Mouse (Mus musculus): ENCODE results near the gene Ranbp10. TPM values are rescaled to one million over a fixed set of nuclear protein-coding genes. Genes with fewer than 3 reads are reported as not detected.

Ranbp10 gene
- polyA plus RNA-seq, 1 experiment from 2014 or later: 8.9 TPM

DNA sequence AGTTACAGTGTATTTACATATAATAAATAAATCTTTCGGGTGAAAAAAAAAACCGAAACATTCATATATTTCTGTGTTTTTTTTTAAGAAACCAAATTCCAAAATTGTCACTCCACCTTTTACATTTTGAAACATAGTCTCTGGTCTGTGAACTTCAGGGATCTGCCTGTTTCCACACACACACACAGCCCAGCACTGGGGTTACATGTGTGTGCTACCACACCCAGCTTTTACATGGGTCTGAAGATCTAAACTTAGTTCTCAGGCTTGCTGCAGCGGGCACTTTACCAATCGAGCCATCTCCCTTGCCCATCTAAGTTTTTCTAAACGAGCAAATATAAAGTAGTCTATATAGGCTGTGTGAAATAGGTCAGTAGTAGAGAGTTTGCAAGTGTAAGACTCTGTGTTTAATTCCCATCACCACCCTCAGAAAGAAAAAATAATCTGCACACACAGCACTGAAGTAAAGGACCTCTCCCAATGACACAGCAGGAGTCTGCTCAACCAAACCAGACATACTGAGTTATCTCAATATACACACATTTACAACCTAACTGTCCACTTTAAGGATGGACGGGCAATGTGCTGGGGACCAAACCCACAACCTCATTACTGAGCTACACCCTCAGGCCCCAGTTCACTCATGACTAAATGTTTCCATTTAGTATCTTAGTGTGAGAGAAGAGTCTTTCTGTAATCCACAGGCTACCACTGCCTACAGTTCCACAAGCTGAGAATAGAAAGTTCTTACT is 25.8 kb downstream of the Ranbp10 start:
- Histone ChIP-seq H3K36me3 (ENCODE audit: control insufficient read depth, insufficient read depth, low read length) (no peaks in the 10 kb centered on the region; the same call in 1 of the 2 replicates), H3K27ac (ENCODE audit: low read depth, low read length) (no peak overlapping the region), H3K9me3 (ENCODE audit: control insufficient read depth, low read length) (no peaks in the 10 kb centered on the region), H3K4me1 (ENCODE audit: control insufficient read depth, insufficient read depth, low read depth, low read length) (peaks cover 9% of the 10 kb centered on the region; the same call in 1 of the 2 replicates), H3K4me2 (ENCODE audit: low read length) (no peak overlapping the region), H3K4me3 (ENCODE audit: low read length) (no peak overlapping the region), H3K27me3 (replicated peaks; ENCODE audit: control insufficient read depth, insufficient read depth, low read length) (no peaks in the 10 kb centered on the region), H3K9ac (ENCODE audit: low read depth, low read length) (no peak overlapping the region)
- no peak for ATAC-seq
- WGBS: 93% methylated on average over 6 of the region's 6 CpGs

DNA sequence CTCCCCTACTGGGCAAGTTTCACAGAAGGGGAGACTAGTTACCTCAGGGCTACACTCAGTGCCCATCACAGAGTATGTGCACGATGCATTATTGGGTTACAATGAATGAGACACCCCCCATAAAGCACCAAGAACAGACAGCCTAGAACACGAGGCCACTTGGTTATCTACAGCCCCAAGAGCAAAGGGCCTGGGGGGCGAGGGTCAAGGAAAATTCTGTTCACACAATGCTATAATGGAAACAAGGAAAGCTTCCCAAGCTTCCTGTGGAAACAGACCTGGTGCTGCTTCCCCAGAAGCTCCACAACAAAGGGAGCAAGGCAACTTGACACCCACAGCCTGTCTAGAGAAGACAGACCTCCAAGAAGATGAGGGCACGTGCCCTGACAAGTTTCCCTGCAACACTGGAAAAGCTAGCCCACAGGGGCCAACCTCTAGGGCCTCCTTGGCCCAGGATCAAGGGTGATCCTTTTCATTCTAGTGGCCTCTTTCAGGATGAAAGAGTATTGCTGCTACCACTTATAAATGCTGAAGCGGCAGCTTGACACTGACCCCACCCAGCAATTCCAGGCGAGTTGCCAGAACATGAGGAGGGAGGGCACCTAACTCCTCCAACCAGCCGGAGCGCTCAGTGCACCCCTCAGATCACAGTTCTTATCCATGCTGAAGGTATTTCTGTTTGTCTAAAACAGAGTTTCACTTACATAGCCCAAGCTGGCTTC is 27.9 kb downstream of the Ranbp10 start:
- Histone ChIP-seq H3K4me2 (ENCODE audit: low read length) (no peak overlapping the region), H3K9ac (ENCODE audit: low read depth, low read length) (no peak overlapping the region), H3K27ac (ENCODE audit: low read depth, low read length) (no peak overlapping the region), H3K4me3 (ENCODE audit: low read length) (no peak overlapping the region), H3K36me3 (ENCODE audit: control insufficient read depth, insufficient read depth, low read length) (no peaks in the 10 kb centered on the region), H3K27me3 (replicated peaks; ENCODE audit: control insufficient read depth, insufficient read depth, low read length) (no peaks in the 10 kb centered on the region), H3K9me3 (ENCODE audit: control insufficient read depth, low read length) (no peaks in the 10 kb centered on the region), H3K4me1 (ENCODE audit: control insufficient read depth, insufficient read depth, low read depth, low read length) (peaks cover 9% of the 10 kb centered on the region; the same call in 1 of the 2 replicates)
- peak; percentile 58 for ATAC-seq
- 49% methylated on average over 8 of the region's 8 CpGs for WGBS

DNA sequence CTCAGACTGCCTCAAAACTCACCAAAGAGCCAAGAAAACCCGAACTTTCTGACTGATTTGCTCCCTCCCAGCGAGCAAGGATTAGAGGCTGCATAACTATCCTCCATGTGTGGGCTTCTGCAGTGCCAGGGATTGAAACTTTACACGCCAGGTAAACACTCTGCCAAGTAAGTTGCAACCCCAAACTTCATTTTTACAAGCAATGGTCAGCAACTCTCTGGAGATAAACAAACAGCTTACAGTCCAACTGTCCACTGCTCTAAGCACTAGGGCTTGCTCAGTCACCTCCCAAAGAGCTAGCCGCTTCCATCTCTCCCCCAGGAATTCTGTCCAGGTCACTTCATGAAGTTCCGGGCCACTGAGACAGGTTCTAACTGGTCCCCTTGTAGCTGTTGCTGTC is 28.7 kb downstream of the Ranbp10 start:
- ATAC-seq: no peak
- Histone ChIP-seq H3K4me3 (ENCODE audit: low read length) (no peak overlapping the region), H3K9me3 (ENCODE audit: control insufficient read depth, low read length) (no peaks in the 10 kb centered on the region), H3K4me2 (ENCODE audit: low read length) (no peak overlapping the region), H3K4me1 (ENCODE audit: control insufficient read depth, insufficient read depth, low read depth, low read length) (peaks cover 9% of the 10 kb centered on the region; the same call in 1 of the 2 replicates), H3K27me3 (replicated peaks; ENCODE audit: control insufficient read depth, insufficient read depth, low read length) (no peaks in the 10 kb centered on the region), H3K27ac (ENCODE audit: low read depth, low read length) (no peak overlapping the region), H3K9ac (ENCODE audit: low read depth, low read length) (no peak overlapping the region), H3K36me3 (ENCODE audit: control insufficient read depth, insufficient read depth, low read length) (no peaks in the 10 kb centered on the region)
- WGBS: 95% methylated on average over 5 of the region's 5 CpGs

DNA sequence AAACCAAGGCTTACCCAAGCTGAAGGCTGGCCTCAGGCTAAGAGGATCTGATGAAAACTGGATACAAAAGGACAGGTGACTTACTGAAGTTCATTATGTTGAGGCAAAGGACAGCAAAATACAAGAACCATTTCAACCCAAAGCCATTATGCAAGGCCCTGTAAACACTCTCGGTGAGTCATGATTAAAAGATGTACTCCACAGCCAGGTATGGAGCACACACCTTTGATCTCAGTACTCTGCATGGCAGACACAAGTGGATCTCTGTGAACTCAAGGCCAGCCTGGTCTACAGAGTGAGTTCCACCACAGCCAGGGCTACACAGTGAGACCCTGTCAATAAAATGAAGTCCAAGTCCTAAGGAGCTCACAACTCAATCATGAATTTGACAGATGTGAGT is 31.4 kb downstream of the Ranbp10 start:
- no peaks in the 10 kb centered on the region for H3K27me3 ChIP-seq (replicated peaks; ENCODE audit: control insufficient read depth, insufficient read depth, low read length)
- H3K4me1 ChIP-seq (ENCODE audit: control insufficient read depth, insufficient read depth, low read depth, low read length): peaks cover 9% of the 10 kb centered on the region; the same call in 1 of the 2 replicates
- no peaks in the 10 kb centered on the region for H3K9me3 ChIP-seq (ENCODE audit: control insufficient read depth, low read length)
- no peak overlapping the region for H3K4me3 ChIP-seq (ENCODE audit: low read length)
- H3K4me2 ChIP-seq (ENCODE audit: low read length): no peak overlapping the region
- WGBS: 76% methylated on average over 1 of the region's 1 CpGs
- H3K9ac ChIP-seq (ENCODE audit: low read depth, low read length): no peak overlapping the region
- no peak for ATAC-seq
- no peak overlapping the region for H3K27ac ChIP-seq (ENCODE audit: low read depth, low read length)
- H3K36me3 ChIP-seq (ENCODE audit: control insufficient read depth, insufficient read depth, low read length): no peaks in the 10 kb centered on the region; the same call in 1 of the 2 replicates

DNA sequence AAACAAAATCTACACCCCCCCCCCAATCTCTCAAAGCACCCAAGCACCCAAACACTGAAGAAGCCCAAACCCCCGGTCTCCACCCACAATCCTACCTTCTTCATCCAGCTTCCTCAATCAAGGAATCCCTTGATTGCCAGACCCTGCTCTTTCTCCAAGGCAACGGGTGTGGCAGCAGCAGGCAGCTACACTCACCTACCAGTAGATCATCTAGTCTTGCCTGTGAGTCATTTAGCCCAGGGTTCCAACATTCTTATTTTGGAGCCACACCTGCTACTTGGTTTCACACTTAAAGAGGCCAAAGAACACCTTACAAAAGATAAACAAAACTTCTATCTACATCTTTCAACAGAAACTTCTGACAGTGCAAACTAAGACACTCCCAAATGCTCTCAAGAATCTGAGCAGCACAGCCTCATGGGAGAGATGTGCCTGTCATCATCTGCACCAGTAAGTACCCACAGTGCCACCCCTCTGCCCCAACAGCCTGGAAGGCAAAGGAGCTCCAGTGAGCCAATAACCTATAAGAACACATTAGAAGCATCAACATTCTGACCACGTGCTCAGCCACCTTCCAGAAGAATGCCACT is 33.0 kb downstream of the Ranbp10 start:
- Histone ChIP-seq H3K9ac (ENCODE audit: low read depth, low read length) (no peak overlapping the region), H3K27me3 (replicated peaks; ENCODE audit: control insufficient read depth, insufficient read depth, low read length) (no peaks in the 10 kb centered on the region), H3K9me3 (ENCODE audit: control insufficient read depth, low read length) (no peaks in the 10 kb centered on the region), H3K27ac (ENCODE audit: low read depth, low read length) (no peak overlapping the region), H3K36me3 (ENCODE audit: control insufficient read depth, insufficient read depth, low read length) (no peaks in the 10 kb centered on the region; the same call in 1 of the 2 replicates), H3K4me3 (ENCODE audit: low read length) (no peak overlapping the region), H3K4me2 (ENCODE audit: low read length) (no peak overlapping the region), H3K4me1 (ENCODE audit: control insufficient read depth, insufficient read depth, low read depth, low read length) (peaks cover 4% of the 10 kb centered on the region; the same call in 1 of the 2 replicates)
- 85% methylated on average over 3 of the region's 3 CpGs for WGBS
- no peak for ATAC-seq

DNA sequence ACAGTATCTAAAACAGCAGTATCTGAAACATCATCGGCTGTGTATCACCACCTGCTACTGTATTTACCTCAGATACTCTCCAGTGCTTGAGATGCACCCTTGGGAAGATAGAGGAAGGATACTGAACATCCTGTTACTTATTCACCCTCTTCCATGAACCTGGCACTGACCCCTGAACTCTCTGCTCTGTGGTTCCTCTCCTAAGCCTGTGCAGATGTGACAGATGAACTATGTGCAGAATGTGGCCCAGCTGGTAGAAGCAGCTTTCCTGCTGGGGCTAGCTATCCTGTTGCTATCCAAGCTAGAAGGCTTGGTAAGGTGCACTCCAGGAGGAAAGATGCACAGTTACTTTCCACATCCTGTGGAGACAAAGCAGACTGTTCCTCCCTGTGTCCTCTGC is 33.8 kb downstream of the Ranbp10 start:
- Histone ChIP-seq H3K27me3 (replicated peaks; ENCODE audit: control insufficient read depth, insufficient read depth, low read length) (no peaks in the 10 kb centered on the region), H3K9ac (ENCODE audit: low read depth, low read length) (no peak overlapping the region), H3K36me3 (ENCODE audit: control insufficient read depth, insufficient read depth, low read length) (no peaks in the 10 kb centered on the region; the same call in 1 of the 2 replicates), H3K4me3 (ENCODE audit: low read length) (no peak overlapping the region), H3K9me3 (ENCODE audit: control insufficient read depth, low read length) (no peaks in the 10 kb centered on the region), H3K4me2 (ENCODE audit: low read length) (no peak overlapping the region), H3K4me1 (ENCODE audit: control insufficient read depth, insufficient read depth, low read depth, low read length) (no peaks in the 10 kb centered on the region), H3K27ac (ENCODE audit: low read depth, low read length) (no peak overlapping the region)
- 96% methylated on average over 1 of the region's 1 CpGs for whole genome bisulfite sequencing
- no peak for ATAC-seq

DNA sequence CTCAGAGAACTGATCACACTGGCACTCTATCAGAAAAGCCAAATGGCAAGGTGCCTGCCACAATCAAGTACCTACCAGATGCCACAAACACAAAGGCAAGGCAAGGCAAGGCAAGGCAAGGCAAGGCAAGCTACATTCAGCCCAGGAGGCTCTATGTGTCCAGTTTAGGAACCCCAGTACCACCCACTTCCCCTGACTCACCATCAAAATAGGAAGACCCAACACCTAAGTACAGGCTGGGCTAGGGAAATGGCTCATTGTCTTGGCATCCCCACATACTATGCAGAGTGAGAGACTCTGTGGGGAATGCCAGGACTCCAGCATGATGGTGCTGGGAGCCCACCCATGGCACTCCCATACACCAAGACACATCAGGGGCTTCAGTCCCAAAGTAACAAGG is 37.5 kb downstream of the Ranbp10 start:
- Histone ChIP-seq H3K36me3 (ENCODE audit: control insufficient read depth, insufficient read depth, low read length) (peaks cover 2% of the 10 kb centered on the region), H3K27ac (ENCODE audit: low read depth, low read length) (no peak overlapping the region), H3K4me2 (ENCODE audit: low read length) (no peak overlapping the region), H3K27me3 (replicated peaks; ENCODE audit: control insufficient read depth, insufficient read depth, low read length) (no peaks in the 10 kb centered on the region), H3K4me3 (ENCODE audit: low read length) (no peak overlapping the region), H3K9ac (ENCODE audit: low read depth, low read length) (no peak overlapping the region), H3K9me3 (ENCODE audit: control insufficient read depth, low read length) (no peaks in the 10 kb centered on the region), H3K4me1 (ENCODE audit: control insufficient read depth, insufficient read depth, low read depth, low read length) (no peaks in the 10 kb centered on the region)
- no peak for ATAC-seq

DNA sequence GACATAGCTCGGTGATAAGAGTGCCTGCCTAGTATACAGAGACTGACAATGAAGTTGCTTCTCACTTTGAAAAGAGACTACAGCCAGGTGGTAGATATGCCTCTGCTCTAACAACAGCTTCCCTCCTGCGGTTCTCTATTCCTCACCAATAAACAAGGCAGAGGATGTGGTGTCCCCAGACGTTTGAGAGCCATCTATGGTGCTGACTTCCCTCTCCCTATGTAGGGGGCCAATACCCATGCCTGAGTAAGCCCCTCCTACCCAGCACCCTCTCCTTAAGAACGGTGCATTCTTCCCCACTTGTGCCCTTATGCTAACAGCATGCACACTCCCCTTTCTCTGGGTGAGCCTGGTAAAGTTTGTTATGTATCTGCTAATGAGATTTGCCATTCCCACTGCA is 38.2 kb downstream of the Ranbp10 start:
- ATAC-seq: no peak
- 68% methylated on average over 4 of the region's 4 CpGs for WGBS
- no peak overlapping the region for H3K27ac ChIP-seq (ENCODE audit: low read depth, low read length)
- no peak overlapping the region for H3K4me3 ChIP-seq (ENCODE audit: low read length)
- H3K9ac ChIP-seq (ENCODE audit: low read depth, low read length): no peak overlapping the region
- H3K4me1 ChIP-seq (ENCODE audit: control insufficient read depth, insufficient read depth, low read depth, low read length): no peaks in the 10 kb centered on the region
- H3K36me3 ChIP-seq (ENCODE audit: control insufficient read depth, insufficient read depth, low read length): peaks cover 2% of the 10 kb centered on the region
- H3K27me3 ChIP-seq (replicated peaks; ENCODE audit: control insufficient read depth, insufficient read depth, low read length): no peaks in the 10 kb centered on the region
- no peak overlapping the region for H3K4me2 ChIP-seq (ENCODE audit: low read length)
- H3K9me3 ChIP-seq (ENCODE audit: control insufficient read depth, low read length): no peaks in the 10 kb centered on the region

DNA sequence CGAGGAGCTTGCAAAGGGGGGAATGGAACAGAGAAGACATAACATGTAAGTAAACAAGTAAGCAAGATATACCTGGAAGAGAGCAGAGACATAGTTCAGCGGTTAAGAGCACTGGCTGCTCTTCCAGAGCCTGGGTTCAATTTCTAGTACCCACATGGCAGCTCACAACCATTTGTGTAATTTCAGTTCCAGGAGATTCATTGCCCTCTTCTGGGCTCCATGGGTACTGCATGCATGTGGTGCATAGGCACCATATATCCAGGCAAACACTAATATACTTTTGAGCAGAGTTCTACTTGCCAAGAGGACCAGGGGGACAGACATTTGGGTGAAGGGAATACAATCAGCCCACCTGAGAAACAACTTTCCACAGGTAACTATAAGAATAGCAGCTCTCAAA is 38.9 kb downstream of the Ranbp10 start:
- no peaks in the 10 kb centered on the region for H3K27me3 ChIP-seq (replicated peaks; ENCODE audit: control insufficient read depth, insufficient read depth, low read length)
- H3K9ac ChIP-seq (ENCODE audit: low read depth, low read length): no peak overlapping the region
- peaks cover 5% of the 10 kb centered on the region for H3K36me3 ChIP-seq (ENCODE audit: control insufficient read depth, insufficient read depth, low read length)
- no peak overlapping the region for H3K27ac ChIP-seq (ENCODE audit: low read depth, low read length)
- H3K4me3 ChIP-seq (ENCODE audit: low read length): no peak overlapping the region
- ATAC-seq: no peak
- WGBS: 92% methylated on average over 2 of the region's 2 CpGs
- H3K4me2 ChIP-seq (ENCODE audit: low read length): no peak overlapping the region
- no peaks in the 10 kb centered on the region for H3K4me1 ChIP-seq (ENCODE audit: control insufficient read depth, insufficient read depth, low read depth, low read length)
- H3K9me3 ChIP-seq (ENCODE audit: control insufficient read depth, low read length): no peaks in the 10 kb centered on the region
